Mouse (Mus musculus) heart, embryonic 16.5 days (tissue): ENCODE data around the gene Hsf4. TPM values are rescaled to one million over a fixed set of nuclear protein-coding genes. Genes with fewer than 3 reads are reported as not detected.

Experiments
- ATAC-seq: fragments of 200-750 bp; cut with Nextera tagmentation; replicated peaks from 2 replicates; pipeline ENCODE4 v1.8.0; 2017; ENCODE audit warnings: moderate number of reproducible peaks; ENCODE audit not compliant: insufficient read depth, low FRiP score; ENCODE audit errors: extremely low read depth
- H3K27ac ChIP-seq: fragments of 300-500 bp; sonication (generic); 2 replicates; pipeline ENCODE4 v1.5.1; 2014; ENCODE audit warnings: mild to moderate bottlenecking, low read length, control low read depth, moderate library complexity
- H3K27me3 ChIP-seq: fragments of 300-500 bp; sonication (generic); 2 replicates; pipeline ENCODE4 v1.6.1; 2014; ENCODE audit warnings: low read length, mixed read lengths; ENCODE audit not compliant: control insufficient read depth, insufficient read depth
- H3K36me3 ChIP-seq: fragments of 300-500 bp; sonication (generic); 2 replicates; pipeline ENCODE4 v1.6.1; 2014; ENCODE audit not compliant: control insufficient read depth, insufficient read depth
- H3K4me1 ChIP-seq: fragments of 300-500 bp; sonication (generic); 2 replicates; pipeline ENCODE4 v1.6.1; 2014; ENCODE audit warnings: low read length, mixed read lengths; ENCODE audit not compliant: control insufficient read depth, insufficient read depth
- H3K4me2 ChIP-seq: fragments of 300-500 bp; sonication (generic); 2 replicates; pipeline ENCODE4 v1.6.1; 2014; ENCODE audit warnings: low read depth, mild to moderate bottlenecking, control low read depth, low read length
- H3K4me3 ChIP-seq: fragments of 300-500 bp; sonication (generic); 2 replicates; pipeline ENCODE4 v1.5.1; 2014; ENCODE audit warnings: mild to moderate bottlenecking, control low read depth, low read length
- H3K9ac ChIP-seq: fragments of 300-500 bp; sonication (generic); 2 replicates; pipeline ENCODE4 v1.6.1; 2014; ENCODE audit warnings: low read length, control low read depth
- H3K9me3 ChIP-seq: fragments of 300-500 bp; sonication (generic); replicated peaks from 2 replicates; pipeline ENCODE4 v1.6.1; 2016; ENCODE audit warnings: low read length; ENCODE audit not compliant: control insufficient read depth
- WGBS: fragments of 180-500 bp; shearing (Covaris S2); extraction: QIAGEN DNeasy Blood & Tissue Kit; methylation state at CpG from one replicate; pipeline ENCODE4 v1.1.7; 2014; 5-methylcytosine and 5-hydroxymethylcytosine counted together
- polyA plus RNA-seq: library from polyadenylated mRNA; unstranded; fragments of >200 nt; fragmentation: Nextera tagmentation; extraction: Ambion mirVana; gene quantifications from 2 replicates; pipeline ENCODE4 v1.2.1, GENCODE M21; 2015

Hsf4 gene
- polyA plus RNA-seq, 1 experiment from 2014 or later, result 0.29 TPM

DNA sequence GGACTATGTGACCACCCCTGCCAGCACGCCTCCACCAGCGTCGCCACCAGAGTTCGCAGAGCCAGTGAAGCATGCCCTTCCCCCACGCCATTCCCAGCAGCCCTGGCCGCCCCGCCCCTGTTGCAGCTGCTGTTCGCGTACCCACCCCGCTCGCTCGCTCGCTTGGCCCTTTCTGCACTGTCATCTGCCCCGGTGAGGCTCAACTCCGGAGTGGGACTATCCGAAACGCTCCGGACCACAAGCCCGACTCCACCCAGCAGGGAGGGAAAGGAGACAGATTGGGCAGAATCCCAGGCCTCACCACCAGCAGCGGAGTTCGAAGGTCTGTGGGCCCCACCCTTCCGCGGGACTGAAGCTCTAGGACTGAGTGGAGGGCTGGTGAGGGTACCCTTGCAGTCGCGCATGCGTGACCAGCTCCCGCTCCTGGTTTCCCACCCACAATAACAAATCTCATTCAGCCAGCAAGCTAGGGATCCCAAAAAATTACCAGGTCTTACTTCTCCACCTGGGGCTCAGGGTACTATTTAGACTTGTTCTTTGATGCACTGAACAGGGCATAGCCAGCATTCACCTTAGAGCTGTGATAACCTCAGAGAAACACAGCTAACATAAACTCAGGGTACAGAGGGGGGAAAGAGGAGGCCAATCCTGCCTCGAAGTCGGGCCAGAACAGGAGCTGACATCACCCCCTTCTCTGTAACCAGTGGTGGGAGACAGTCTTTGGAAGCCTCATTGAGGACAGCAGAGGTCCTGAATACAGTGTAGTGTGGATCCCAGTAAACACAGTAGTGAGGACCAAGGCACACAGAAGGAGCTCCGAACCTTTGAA is 6.9 kb downstream of the Hsf4 start:
- Histone ChIP-seq H3K4me2 (peak overlapping the region; percentile 68), H3K27me3 (peaks cover 63% of the 10 kb centered on the region), H3K36me3 (no peaks in the 10 kb centered on the region), H3K4me1 (peaks cover 8% of the 10 kb centered on the region), H3K27ac (no peak overlapping the region), H3K4me3 (peak overlapping the region; percentile 47), H3K9me3 (no peaks in the 10 kb centered on the region), H3K9ac (peak overlapping the region; percentile 63)
- 5% methylated on average over 30 of the region's 30 CpGs for WGBS
- peak; percentile 49 for ATAC-seq

DNA sequence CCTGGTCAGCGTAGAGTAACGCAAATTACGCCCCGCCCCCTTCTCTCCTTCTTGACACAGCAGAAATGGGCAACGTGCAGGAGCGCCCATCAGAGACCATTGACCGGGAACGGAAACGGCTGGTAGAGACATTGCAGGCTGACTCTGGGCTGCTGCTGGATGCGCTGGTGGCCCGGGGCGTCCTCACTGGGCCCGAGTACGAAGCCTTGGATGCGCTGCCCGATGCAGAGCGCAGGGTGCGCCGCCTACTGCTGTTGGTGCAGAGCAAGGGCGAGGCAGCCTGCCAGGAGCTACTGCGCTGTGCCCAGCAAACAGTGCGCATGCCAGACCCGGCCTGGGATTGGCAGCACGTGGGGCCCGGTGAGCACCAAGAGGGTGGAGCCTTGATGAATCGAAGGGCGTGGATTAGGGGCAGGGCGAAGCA is 9.3 kb downstream of the Hsf4 start:
- 3% methylated on average over 28 of the region's 28 CpGs for WGBS
- peaks cover 45% of the 10 kb centered on the region for H3K27me3 ChIP-seq

DNA sequence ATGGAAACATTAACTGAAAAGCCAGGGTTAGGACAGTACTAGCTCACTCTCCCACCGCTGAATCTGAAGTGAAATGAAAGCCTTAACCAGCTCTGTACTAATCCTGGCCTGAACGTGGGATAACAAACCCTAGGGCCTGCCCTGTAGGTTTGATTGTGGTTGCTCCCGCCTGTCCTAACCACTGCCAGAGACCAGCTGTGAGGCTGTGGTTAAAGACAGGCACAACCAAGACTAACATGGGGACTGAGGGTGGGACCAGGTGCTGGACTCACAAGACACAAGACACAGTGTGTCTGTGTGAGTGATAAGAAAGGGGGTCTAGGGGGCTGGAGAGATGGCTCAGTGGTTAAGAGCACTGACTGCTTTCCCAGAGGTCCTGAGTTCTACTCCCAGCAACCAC is 11.0 kb downstream of the Hsf4 start:
- H3K27me3 ChIP-seq, result peaks cover 28% of the 10 kb centered on the region
- H3K27ac ChIP-seq, result no peak overlapping the region
- H3K4me1 ChIP-seq, result peaks cover 6% of the 10 kb centered on the region
- WGBS, result 73% methylated on average over 3 of the region's 3 CpGs
- H3K9ac ChIP-seq, result no peak overlapping the region
- no peak for ATAC-seq
- no peaks in the 10 kb centered on the region for H3K36me3 ChIP-seq
- no peaks in the 10 kb centered on the region for H3K9me3 ChIP-seq
- H3K4me3 ChIP-seq, result no peak overlapping the region
- H3K4me2 ChIP-seq, result no peak overlapping the region

More for the DNA sequence above, 9.3 kb downstream of the Hsf4 start:
- Histone ChIP-seq H3K4me2 (peak overlapping the region; percentile 62), H3K9ac (no peak overlapping the region), H3K36me3 (no peaks in the 10 kb centered on the region), H3K9me3 (no peaks in the 10 kb centered on the region), H3K27ac (no peak overlapping the region), H3K4me3 (peak overlapping the region; percentile 33), H3K4me1 (peaks cover 8% of the 10 kb centered on the region)
- ATAC-seq, result peak; percentile 80

DNA sequence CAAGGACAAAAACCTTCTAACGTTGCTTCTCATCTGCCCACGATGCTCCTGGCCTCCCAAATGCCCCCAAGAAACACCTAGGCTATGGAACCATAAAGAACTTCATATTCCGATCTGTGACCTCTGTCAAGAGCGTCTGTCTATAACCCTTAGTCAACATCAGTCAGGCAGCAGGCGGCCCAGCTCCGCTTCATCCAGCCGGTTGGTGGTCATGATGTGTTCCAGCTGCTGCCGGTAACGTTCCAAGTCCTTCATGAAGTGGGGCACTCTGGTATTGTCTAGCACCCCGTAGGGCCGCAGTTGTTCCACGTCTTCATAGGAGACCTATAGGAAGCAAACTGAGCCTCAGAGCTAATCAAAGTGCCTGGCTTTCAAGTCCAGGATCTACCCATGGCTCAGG is 12.2 kb downstream of the Hsf4 start:
- Histone ChIP-seq H3K4me2 (no peak overlapping the region), H3K4me1 (no peaks in the 10 kb centered on the region), H3K9me3 (no peaks in the 10 kb centered on the region), H3K27me3 (peaks cover 20% of the 10 kb centered on the region), H3K27ac (no peak overlapping the region), H3K36me3 (no peaks in the 10 kb centered on the region), H3K4me3 (no peak overlapping the region), H3K9ac (no peak overlapping the region)
- WGBS, result 79% methylated on average over 12 of the region's 12 CpGs
- no peak for ATAC-seq

DNA sequence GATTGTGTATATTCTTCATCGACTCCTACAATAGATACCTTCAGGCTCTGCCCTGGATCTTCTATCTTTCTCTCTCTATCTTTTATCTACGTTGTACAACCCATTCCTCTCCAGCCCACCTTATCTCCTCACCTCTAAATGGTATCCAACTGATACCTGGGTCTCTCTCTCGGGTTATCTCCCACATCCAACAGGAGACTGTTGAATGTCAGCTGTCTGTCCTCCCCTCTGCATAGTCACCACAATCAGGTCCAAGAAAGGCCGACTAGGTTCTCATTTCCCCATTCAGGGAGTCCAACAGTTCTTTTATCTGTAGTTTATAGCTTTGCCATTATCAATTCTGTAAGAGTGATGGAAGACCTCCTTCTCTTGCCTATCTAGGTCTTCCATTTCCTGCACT is 12.6 kb downstream of the Hsf4 start:
- H3K4me2 ChIP-seq, result no peak overlapping the region
- 69% methylated on average over 4 of the region's 4 CpGs for WGBS
- H3K36me3 ChIP-seq, result no peaks in the 10 kb centered on the region
- H3K27ac ChIP-seq, result no peak overlapping the region
- no peak overlapping the region for H3K4me3 ChIP-seq
- peaks cover 16% of the 10 kb centered on the region for H3K27me3 ChIP-seq
- no peak for ATAC-seq
- no peaks in the 10 kb centered on the region for H3K4me1 ChIP-seq
- H3K9ac ChIP-seq, result no peak overlapping the region
- H3K9me3 ChIP-seq, result no peaks in the 10 kb centered on the region

DNA sequence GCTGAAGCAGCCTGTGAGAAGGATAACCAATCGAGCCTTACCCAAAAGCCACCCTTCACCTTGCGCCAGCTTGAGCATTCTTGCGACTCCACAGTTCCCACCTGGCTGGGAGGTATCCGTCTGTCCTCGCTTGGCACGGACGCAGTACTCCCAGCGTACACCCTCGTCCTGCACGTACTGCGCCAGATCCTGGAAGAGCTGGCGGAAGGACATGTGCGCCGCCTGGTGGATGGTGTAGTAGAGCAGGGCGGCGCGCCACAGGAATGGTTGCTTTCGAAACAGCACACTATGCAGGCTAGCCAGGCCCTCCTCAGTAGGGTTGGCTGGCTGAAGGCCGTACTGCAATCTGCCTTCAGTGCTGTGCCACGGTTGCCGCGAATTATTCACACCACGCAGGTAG is 13.5 kb downstream of the Hsf4 start:
- Histone ChIP-seq H3K4me3 (no peak overlapping the region), H3K36me3 (no peaks in the 10 kb centered on the region), H3K4me1 (no peaks in the 10 kb centered on the region), H3K9me3 (no peaks in the 10 kb centered on the region), H3K9ac (no peak overlapping the region), H3K27ac (no peak overlapping the region), H3K4me2 (no peak overlapping the region), H3K27me3 (peaks cover 9% of the 10 kb centered on the region)
- peak; percentile 40 for ATAC-seq
- WGBS, result 23% methylated on average over 23 of the region's 23 CpGs

DNA sequence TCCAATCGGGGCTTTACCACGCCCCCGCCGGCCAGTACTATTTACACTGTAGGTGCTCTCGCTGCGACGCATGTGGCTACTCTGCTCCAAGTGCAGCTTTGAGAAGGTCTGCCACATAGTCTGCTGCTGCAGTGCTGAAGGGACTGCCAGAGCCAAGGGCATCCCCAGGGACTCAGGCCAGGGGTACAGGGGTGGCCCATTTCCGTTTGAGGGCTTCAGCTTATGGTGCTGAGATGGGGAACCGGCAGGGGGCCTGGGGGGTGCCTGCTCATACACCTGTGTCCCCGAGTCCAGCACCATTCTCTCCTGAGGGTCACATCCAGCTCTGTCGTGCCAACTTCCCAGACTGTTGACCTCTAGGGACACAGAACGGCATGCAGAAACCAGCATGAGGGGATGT is 15.9 kb downstream of the Hsf4 start:
- Histone ChIP-seq H3K4me3 (no peak overlapping the region), H3K9me3 (no peaks in the 10 kb centered on the region), H3K36me3 (no peaks in the 10 kb centered on the region), H3K4me1 (peaks cover 11% of the 10 kb centered on the region), H3K9ac (no peak overlapping the region), H3K4me2 (no peak overlapping the region), H3K27ac (no peak overlapping the region), H3K27me3 (peaks cover 4% of the 10 kb centered on the region; the same call in 1 of the 2 replicates)
- WGBS, result 43% methylated on average over 12 of the region's 12 CpGs
- ATAC-seq, result no peak

DNA sequence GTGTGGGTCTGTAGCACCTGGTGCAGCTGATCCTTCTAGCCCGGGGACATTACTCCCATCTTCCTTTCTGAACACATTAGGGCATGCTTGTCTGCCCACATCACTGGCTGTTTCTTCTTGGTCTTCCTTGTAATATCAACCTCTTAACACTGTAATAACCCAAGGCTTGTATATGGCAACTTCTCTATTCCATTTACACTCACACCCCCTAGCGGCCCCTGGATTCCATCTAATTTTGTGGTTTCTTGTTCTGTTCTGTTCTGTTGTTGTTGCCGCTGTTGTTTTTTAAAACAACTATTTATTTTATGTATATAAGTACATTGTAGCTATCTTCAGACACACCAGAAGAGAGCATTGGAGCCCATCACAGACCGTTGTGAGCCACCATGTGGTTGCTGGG is 17.3 kb downstream of the Hsf4 start:
- Histone ChIP-seq H3K27ac (no peak overlapping the region), H3K9ac (no peak overlapping the region), H3K27me3 (peaks cover 6% of the 10 kb centered on the region; the same call in 1 of the 2 replicates), H3K4me1 (peaks cover 14% of the 10 kb centered on the region), H3K4me3 (no peak overlapping the region), H3K36me3 (no peaks in the 10 kb centered on the region), H3K4me2 (no peak overlapping the region), H3K9me3 (no peaks in the 10 kb centered on the region)
- 86% methylated on average over 4 of the region's 4 CpGs for WGBS
- no peak for ATAC-seq

DNA sequence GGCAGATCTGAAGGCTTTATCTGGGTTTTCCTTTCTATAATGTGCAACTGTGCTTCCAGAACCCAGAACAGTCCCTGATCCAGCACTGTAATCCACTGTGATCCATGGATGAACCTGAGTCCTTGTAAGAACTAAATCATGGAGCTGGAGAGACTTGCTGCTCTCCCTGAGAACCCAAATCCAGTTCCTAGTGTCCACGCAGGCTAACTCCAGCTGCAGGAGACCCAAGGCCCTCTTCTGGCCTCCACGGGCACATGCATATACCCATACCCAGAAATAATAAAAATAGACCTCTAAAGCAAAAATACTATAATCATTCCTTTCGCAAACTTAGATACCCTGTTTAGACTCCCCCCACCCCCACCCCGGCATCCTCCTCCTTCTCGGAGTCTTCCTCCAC is 18.6 kb downstream of the Hsf4 start:
- no peak overlapping the region for H3K27ac ChIP-seq
- H3K9me3 ChIP-seq, result no peaks in the 10 kb centered on the region
- H3K4me3 ChIP-seq, result no peak overlapping the region
- H3K9ac ChIP-seq, result no peak overlapping the region
- 87% methylated on average over 5 of the region's 5 CpGs for WGBS
- peaks cover 6% of the 10 kb centered on the region; the same call in 1 of the 2 replicates for H3K27me3 ChIP-seq
- H3K4me2 ChIP-seq, result no peak overlapping the region; the same call in 1 of the 2 replicates
- no peak for ATAC-seq
- no peaks in the 10 kb centered on the region for H3K36me3 ChIP-seq
- peaks cover 14% of the 10 kb centered on the region for H3K4me1 ChIP-seq
